Mouse (Mus musculus) hematopoietic stem cell, adult 5-6 weeks (primary cell): ENCODE results near the gene Olfr1016. TPM values are rescaled to one million over a fixed set of nuclear protein-coding genes. Genes with fewer than 3 reads are reported as not detected.

ENCODE experiments used
- ATAC-seq, 2 experiments: fragments of 125-278 bp in 1 of 2; replicated peaks in 1 of 2; 2 replicates each; pipeline ENCODE4 v1.8.0; 2016 to 2017; ENCODE audit warnings: inconsistent platforms in 2 of 2, mild to moderate bottlenecking in 2 of 2, moderate number of reproducible peaks in 2 of 2, low read depth in 1 of 2, moderate TSS enrichment in 1 of 2; ENCODE audit not compliant: low FRiP score in 2 of 2, poor library complexity in 2 of 2, severe bottlenecking in 2 of 2, insufficient read depth in 1 of 2, low TSS enrichment in 1 of 2
- total RNA-seq: library from RNA; stranded (forward); fragments of 172-1452, 232-1000 nt; gene quantifications from 2 replicates; pipeline ENCODE4 v1.2.3, GENCODE M21; 2017

Olfr1016 gene
- total RNA-seq = not detected in 2 replicates

DNA sequence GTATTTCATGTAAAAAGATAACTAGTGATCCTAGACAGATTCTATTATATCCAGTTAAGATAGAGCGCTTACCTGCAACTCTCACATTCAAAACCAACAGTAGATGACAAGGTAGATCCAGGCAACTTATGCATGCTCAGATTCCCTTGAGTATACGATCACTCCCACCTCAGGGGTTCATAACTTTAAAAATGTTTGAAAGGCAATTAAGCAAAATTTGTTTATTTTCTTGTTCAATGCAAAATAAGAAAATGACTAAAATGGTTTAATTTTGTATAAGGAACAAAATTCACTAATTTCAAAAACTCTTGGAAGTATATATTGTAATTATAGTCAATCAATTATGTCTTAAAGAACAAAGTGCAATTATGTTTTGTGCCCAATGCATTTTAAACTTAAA is at the start of gene Olfr1016:
Olfr1016 (minus strand) TSS at position 101 of the 400 bp plus-strand sequence.
- ATAC-seq = no peak

DNA sequence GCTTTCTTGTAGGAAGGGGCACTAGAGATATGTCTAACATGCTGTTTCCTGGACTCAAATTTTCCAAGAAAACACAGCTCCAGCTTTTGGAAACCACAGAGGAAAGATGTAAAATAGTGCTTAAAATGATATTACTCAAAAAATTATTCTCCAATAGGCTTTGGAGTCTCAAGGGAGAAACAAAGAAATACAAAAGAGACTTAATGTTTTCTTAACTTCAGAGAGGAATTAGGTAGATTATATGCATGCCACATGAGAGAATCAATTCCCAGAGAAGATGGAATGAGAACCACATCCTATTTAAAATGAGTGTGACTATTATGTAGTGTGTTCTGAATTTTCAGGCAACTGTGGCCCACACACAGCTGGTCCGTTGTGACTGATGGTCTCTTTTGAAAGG is 44.4 kb upstream of the Olfr1016 start, which contains the start of gene Olfr1020:
Olfr1020 (plus strand) TSS at position 301 of the 400 bp plus-strand sequence.
- no peak for ATAC-seq

GRCm38 (mm10) chr2:85845383-85845782 is 43.0 kb upstream of the Olfr1016 start, which contains the start of gene Olfr1019:
Gene Olfr1019 (minus strand): TSS chr2:85845483.
- no peak for ATAC-seq

DNA sequence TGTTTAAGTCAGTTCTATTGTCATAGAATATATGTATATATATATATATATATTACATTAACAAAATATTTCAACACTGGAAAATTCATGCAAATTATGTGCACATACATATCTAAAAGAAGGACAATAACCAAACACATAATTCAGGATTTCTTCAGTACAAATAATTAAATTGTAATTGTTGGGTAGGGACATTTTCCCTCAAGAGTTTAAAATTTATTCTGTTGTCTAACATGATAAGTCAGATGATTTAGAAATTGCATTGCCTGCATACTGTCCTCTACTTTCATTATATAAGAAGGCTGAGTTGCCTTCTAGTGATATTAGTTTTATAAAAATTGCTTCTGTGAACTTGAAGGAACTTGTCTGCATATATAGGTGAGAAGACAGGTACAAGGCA is 15.8 kb upstream of the Olfr1016 start, which contains the start of gene Olfr1018:
Olfr1018 (plus strand) TSS at position 301 of the 400 bp plus-strand sequence.
- no peak for ATAC-seq

- no peak for ATAC-seq
These were observed 2.2 kb upstream of the Olfr1016 start for GRCm38 (mm10) chr2:85804501-85804900.

DNA sequence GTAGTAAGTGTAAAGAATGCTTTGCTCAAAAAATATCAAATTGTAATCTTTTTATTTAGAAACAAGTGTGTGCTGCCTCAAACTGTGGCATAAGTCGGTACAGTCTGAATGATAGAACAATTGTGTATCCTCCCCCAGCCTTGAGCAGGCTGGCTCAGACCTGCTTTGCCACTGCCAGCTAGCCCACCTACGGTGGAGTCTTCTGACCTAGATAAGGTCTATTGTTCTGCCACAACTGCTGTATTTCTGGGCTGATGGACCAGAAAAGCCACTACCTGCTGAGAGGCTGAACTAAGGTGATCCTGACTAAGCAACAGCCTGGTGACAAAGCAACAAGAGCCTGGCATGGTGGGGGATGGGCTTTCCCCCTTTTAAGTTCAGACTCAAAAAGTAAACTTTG is 10.0 kb downstream of the Olfr1016 start:
- ATAC-seq = no peak

- no peak for ATAC-seq
These were observed 20.6 kb downstream of the Olfr1016 start, which contains the start of gene Olfr1015 for GRCm38 (mm10) chr2:85781717-85782116. Gene Olfr1015 (plus strand): TSS chr2:85782017.

DNA sequence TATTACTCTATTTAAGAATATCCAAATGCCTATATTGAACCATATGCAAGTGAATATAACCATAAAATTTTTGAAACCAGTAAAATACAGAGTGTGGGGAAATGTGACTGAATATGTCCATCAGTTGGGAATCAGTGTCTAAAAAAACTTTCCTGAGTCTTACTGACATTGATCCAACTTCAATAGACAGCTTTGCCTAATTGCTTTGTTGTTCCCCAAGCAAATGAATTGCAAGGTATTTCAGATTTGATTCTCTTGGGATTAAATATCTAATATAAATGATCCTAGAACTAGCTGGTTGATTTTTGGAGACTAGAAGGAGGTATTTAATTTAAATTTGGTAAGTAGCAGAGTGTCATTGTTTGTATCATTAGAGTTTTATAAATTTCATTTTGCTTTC is 29.9 kb downstream of the Olfr1016 start, which contains the start of gene Olfr1014:
Olfr1014 (plus strand) TSS at position 301 of the 400 bp plus-strand sequence.
- ATAC-seq = no peak

GRCm38 (mm10) chr2:85766798-85767197 is 35.5 kb downstream of the Olfr1016 start, which contains the start of gene Olfr1013:
Gene Olfr1013 (plus strand): TSS chr2:85767098.
- no peak for ATAC-seq

DNA sequence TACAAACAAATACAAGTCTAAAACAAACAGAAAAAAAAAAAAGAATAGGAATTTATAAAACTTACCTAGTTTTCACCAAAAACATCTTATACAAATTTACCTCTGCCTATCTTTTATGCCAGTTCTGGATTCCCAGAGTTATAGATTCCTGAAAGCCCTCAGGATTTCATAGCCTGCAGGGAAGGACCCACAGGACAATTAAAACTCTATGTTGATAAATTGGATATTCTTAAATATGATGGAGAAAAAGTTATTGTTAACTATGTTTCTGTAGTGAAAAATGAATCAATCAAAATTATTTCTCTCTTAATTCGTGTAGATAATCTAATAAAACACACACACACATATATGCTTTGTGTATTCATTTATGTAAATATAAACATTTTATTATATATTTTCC is 39.7 kb downstream of the Olfr1016 start, which contains the start of gene Olfr1012:
Olfr1012 (minus strand) TSS at position 101 of the 400 bp plus-strand sequence.
- no peak for ATAC-seq

- ATAC-seq = no peak
These were observed 48.5 kb downstream of the Olfr1016 start for GRCm38 (mm10) chr2:85753822-85754221.

Other genes starting within 250 kb of the Olfr1016 start
- gene Olfr996, start 223.3 kb downstream of the Olfr1016 start, total RNA-seq = not detected in 2 replicates
- gene Olfr998, start 213.6 kb downstream of the Olfr1016 start, total RNA-seq = not detected in 2 replicates
- not detected in 2 replicates for gene Olfr1000, start 190.6 kb downstream of the Olfr1016 start, total RNA-seq
- not detected in 2 replicates for gene Olfr1002, start 151.8 kb downstream of the Olfr1016 start, total RNA-seq
- not detected in 2 replicates for gene Olfr154, start 138.1 kb downstream of the Olfr1016 start, total RNA-seq
- not detected in 2 replicates for gene Olfr1006, start 123.8 kb downstream of the Olfr1016 start, total RNA-seq
- gene Olfr1008, start 113.1 kb downstream of the Olfr1016 start, total RNA-seq = not detected in 2 replicates
- not detected in 2 replicates for gene Olfr1009, start 87.1 kb downstream of the Olfr1016 start, total RNA-seq
- not detected in 2 replicates for gene Olfr1012, start 39.8 kb downstream of the Olfr1016 start, total RNA-seq
- gene Olfr1013, start 35.4 kb downstream of the Olfr1016 start, total RNA-seq = not detected in 2 replicates
- gene Olfr1014, start 29.8 kb downstream of the Olfr1016 start, total RNA-seq = not detected in 2 replicates
- gene Olfr1015, start 20.5 kb downstream of the Olfr1016 start, total RNA-seq = not detected in 2 replicates
- gene Olfr1018, start 15.9 kb upstream of the Olfr1016 start, total RNA-seq = not detected in 2 replicates
- not detected in 2 replicates for gene Olfr1019, start 42.9 kb upstream of the Olfr1016 start, total RNA-seq
- not detected in 2 replicates for gene Olfr1020, start 44.5 kb upstream of the Olfr1016 start, total RNA-seq
- gene Olfr1022, start 66.0 kb upstream of the Olfr1016 start, total RNA-seq = not detected in 2 replicates
- gene Olfr1023, start 83.1 kb upstream of the Olfr1016 start, total RNA-seq = not detected in 2 replicates
- gene Olfr1024, start 102.5 kb upstream of the Olfr1016 start, total RNA-seq = not detected in 2 replicates
- not detected in 2 replicates for gene Olfr1025-ps1, start 112.6 kb upstream of the Olfr1016 start, total RNA-seq
- not detected in 2 replicates for gene Olfr1026, start 119.0 kb upstream of the Olfr1016 start, total RNA-seq
- not detected in 2 replicates for gene Olfr1028, start 147.9 kb upstream of the Olfr1016 start, total RNA-seq
- not detected in 2 replicates for gene Olfr1029, start 171.4 kb upstream of the Olfr1016 start, total RNA-seq
- not detected in 2 replicates for gene Olfr1030, start 176.7 kb upstream of the Olfr1016 start, total RNA-seq
- not detected in 2 replicates for gene Olfr1031, start 187.8 kb upstream of the Olfr1016 start, total RNA-seq
- not detected in 2 replicates for gene Olfr1032, start 203.0 kb upstream of the Olfr1016 start, total RNA-seq
- not detected in 2 replicates for gene Olfr1033, start 218.1 kb upstream of the Olfr1016 start, total RNA-seq
- gene Olfr1034, start 243.3 kb upstream of the Olfr1016 start, total RNA-seq = 0.06 TPM in 1 of 2 replicates, not detected in the other